ENCODE assay signal across 17 mouse cellular contexts in genomic region chr3:108423006-108423405, GRCm38 (mm10). TPM values are rescaled to one million over a fixed set of nuclear protein-coding genes. Genes with fewer than 3 reads are reported as not detected.
DNase-seq lines count a peak whose midpoint lies in the region; ATAC-seq and TF ChIP-seq lines count a peak whose summit lies in the region.
"Had no signal": no experiment of that assay in that cellular context is flagged by ENCODE, and none has a peak within 500 bp of the region (broad histone marks: within the 10 kb centered on the region; RNA-seq: fewer than 3 reads in every experiment).

No protein-coding gene starts in this region.

- no peak for TF ChIP-seq CTCF in midbrain, postnatal 0 days (IDR thresholded peaks at IDR 0.05)

- H3K27me3 ChIP-seq in embryonic facial prominence, embryonic 13.5 days: no peaks in the 10 kb centered on the region
- no peaks in the 10 kb centered on the region for H3K27me3 ChIP-seq in hindbrain, embryonic 11.5 days (ENCODE audit: control insufficient read depth, insufficient read depth, low read length)
- no peaks in the 10 kb centered on the region for H3K27me3 ChIP-seq in midbrain, postnatal 0 days (ENCODE audit: insufficient read depth, low read length)

- 35% methylated on average over 6 of the region's 6 CpGs for WGBS in embryonic facial prominence, embryonic 13.5 days
- 46% methylated on average over 6 of the region's 6 CpGs for WGBS in hindbrain, embryonic 11.5 days
- 28% methylated on average over 6 of the region's 6 CpGs for WGBS in midbrain, postnatal 0 days

- no peak overlapping the region for H3K27ac ChIP-seq in embryonic facial prominence, embryonic 13.5 days
- 0 out of 2 replicates have a peak overlapping the region, but pooled peaks have one; percentile 12 for H3K27ac ChIP-seq in hindbrain, embryonic 11.5 days (ENCODE audit: low read depth, low read length)
- no peak overlapping the region for H3K27ac ChIP-seq in midbrain, postnatal 0 days (ENCODE audit: low read depth, low read length)
- H3K27ac ChIP-seq: heart, embryonic 15.5 days; liver, embryonic 14.5 days had no signal

- H3K9ac ChIP-seq in embryonic facial prominence, embryonic 13.5 days: 0 out of 2 replicates have a peak overlapping the region, but pooled peaks have one; percentile 49
- H3K9ac ChIP-seq in hindbrain, embryonic 11.5 days (ENCODE audit: low read depth, low read length): no peak overlapping the region
- H3K9ac ChIP-seq in midbrain, postnatal 0 days (replicated peaks; ENCODE audit: low read length, poor library complexity, severe bottlenecking): no peak overlapping the region; the same call in 1 of the 2 replicates
- H3K9ac ChIP-seq: heart, embryonic 15.5 days; liver, embryonic 14.5 days had no signal

- no peaks in the 10 kb centered on the region for H3K9me3 ChIP-seq in embryonic facial prominence, embryonic 13.5 days
- no peaks in the 10 kb centered on the region for H3K9me3 ChIP-seq in hindbrain, embryonic 11.5 days (ENCODE audit: control insufficient read depth, low read length)
- H3K9me3 ChIP-seq in midbrain, postnatal 0 days (ENCODE audit: low read length): no peaks in the 10 kb centered on the region
- H3K9me3 ChIP-seq: heart, embryonic 15.5 days had no signal

- H3K4me1 ChIP-seq in embryonic facial prominence, embryonic 13.5 days: peaks cover 31% of the 10 kb centered on the region
- H3K4me1 ChIP-seq in hindbrain, embryonic 11.5 days (replicated peaks; ENCODE audit: control insufficient read depth, insufficient read depth, low read length): peaks cover 30% of the 10 kb centered on the region
- peaks cover 5% of the 10 kb centered on the region; the same call in 1 of the 2 replicates for H3K4me1 ChIP-seq in midbrain, postnatal 0 days (ENCODE audit: insufficient read depth, low read length)

- no peak for ATAC-seq in embryonic facial prominence, embryonic 13.5 days (ENCODE audit: insufficient number of reproducible peaks, insufficient read depth, low FRiP score, low TSS enrichment, low read depth)
- no peak for ATAC-seq in hindbrain, embryonic 11.5 days (ENCODE audit: low FRiP score)
- ATAC-seq in midbrain, postnatal 0 days (ENCODE audit: low FRiP score): no peak

- H3K4me3 ChIP-seq in embryonic facial prominence, embryonic 13.5 days: no peak overlapping the region
- H3K4me3 ChIP-seq in hindbrain, embryonic 11.5 days (ENCODE audit: low read depth, low read length): no peak overlapping the region
- no peak overlapping the region for H3K4me3 ChIP-seq in midbrain, postnatal 0 days (ENCODE audit: low read depth, low read length)

- peak overlapping the region; percentile 53; the same call in 1 of the 2 replicates for H3K4me2 ChIP-seq in embryonic facial prominence, embryonic 13.5 days
- H3K4me2 ChIP-seq in hindbrain, embryonic 11.5 days (replicated peaks; ENCODE audit: low read depth, low read length): no peak overlapping the region
- no peak overlapping the region for H3K4me2 ChIP-seq in midbrain, postnatal 0 days (ENCODE audit: low read depth, low read length, poor library complexity, severe bottlenecking)

- DNase-seq in layer of hippocampus, adult 9-11 months: peak; percentile 59
- DNase-seq in layer of hippocampus, postnatal 10 days (ENCODE audit: low spot score in 2 of 2): no peak
- DNase-seq in hindbrain, embryonic 11.5 days (ENCODE audit: low spot score): no peak
- DNase-seq in midbrain, postnatal 0 days (ENCODE audit: low spot score): peak; percentile 33
- DNase-seq in spleen, postnatal 10 days (ENCODE audit: low spot score in 2 of 2): no peak
- DNase-seq in right cerebral cortex, adult 2 months (ENCODE audit: low spot score in 2 of 2): no peak
- no peak for DNase-seq in spleen, postnatal 4 days (ENCODE audit: low spot score in 2 of 2)

- H3K36me3 ChIP-seq in embryonic facial prominence, embryonic 13.5 days: peaks cover 26% of the 10 kb centered on the region
- peaks cover 10% of the 10 kb centered on the region for H3K36me3 ChIP-seq in hindbrain, embryonic 11.5 days (ENCODE audit: control insufficient read depth, insufficient read depth, low read length)
- peaks cover 29% of the 10 kb centered on the region for H3K36me3 ChIP-seq in midbrain, postnatal 0 days (ENCODE audit: insufficient read depth, low read length)

RNA-seq across cellular contexts. Expression of gene Celsr2, which starts 7.7 kb away (rescaled TPM):
- 100 to 1,000 TPM; 177 to 179 TPM for total RNA-seq in layer of hippocampus, postnatal 10 days (2021)
- 9.8 and 11.5 TPM in 2 replicates for polyA plus RNA-seq in embryonic facial prominence, embryonic 13.5 days (2015; fragmentation: Nextera tagmentation; extraction: Ambion mirVana)
- 76.7 and 101 TPM in 2 replicates for polyA plus RNA-seq in hindbrain, embryonic 11.5 days (2014; fragmentation: Nextera tagmentation; extraction: Ambion mirVana)
- 68.5 and 83.4 TPM in 2 replicates for total RNA-seq in midbrain, postnatal 0 days (2014; rRNA removed)
- 19.0 and 24.4 TPM in 2 replicates for polyA plus RNA-seq in midbrain, postnatal 0 days (2015; fragmentation: Nextera tagmentation; extraction: Ambion mirVana)
- polyA plus RNA-seq: C2C12 had no signal

RNA-seq across cellular contexts. Expression of gene Sars, which starts 22.0 kb away (rescaled TPM):
- total RNA-seq in layer of hippocampus, postnatal 10 days (2021): 100 to 1,000 TPM; 215 TPM
- polyA plus RNA-seq in embryonic facial prominence, embryonic 13.5 days (2015; fragmentation: Nextera tagmentation; extraction: Ambion mirVana): 116 and 128 TPM in 2 replicates
- 181 and 206 TPM in 2 replicates for polyA plus RNA-seq in hindbrain, embryonic 11.5 days (2014; fragmentation: Nextera tagmentation; extraction: Ambion mirVana)
- 160 and 163 TPM in 2 replicates for total RNA-seq in midbrain, postnatal 0 days (2014; rRNA removed)
- 223 and 225 TPM in 2 replicates for polyA plus RNA-seq in midbrain, postnatal 0 days (2015; fragmentation: Nextera tagmentation; extraction: Ambion mirVana)

RNA-seq across cellular contexts. Expression of gene Psrc1, which starts 39.4 kb away (rescaled TPM):
- 10 to 100 TPM; 12.5 to 12.8 TPM for total RNA-seq in layer of hippocampus, postnatal 10 days (2021)
- 61.4 and 73.1 TPM in 2 replicates for polyA plus RNA-seq in embryonic facial prominence, embryonic 13.5 days (2015; fragmentation: Nextera tagmentation; extraction: Ambion mirVana)
- 48.7 and 53.5 TPM in 2 replicates for polyA plus RNA-seq in hindbrain, embryonic 11.5 days (2014; fragmentation: Nextera tagmentation; extraction: Ambion mirVana)
- total RNA-seq in midbrain, postnatal 0 days (2014; rRNA removed): 4.8 and 5.6 TPM in 2 replicates
- polyA plus RNA-seq in midbrain, postnatal 0 days (2015; fragmentation: Nextera tagmentation; extraction: Ambion mirVana): 1.8 and 3.2 TPM in 2 replicates

RNA-seq across cellular contexts. Expression of gene Mybphl, which starts 58.3 kb away (rescaled TPM):
- under 1 TPM in 1 of 2 experiments, not detected in 1; 0.36 TPM for total RNA-seq in layer of hippocampus, postnatal 10 days (2021)
- polyA plus RNA-seq in embryonic facial prominence, embryonic 13.5 days (2015; fragmentation: Nextera tagmentation; extraction: Ambion mirVana): not detected in 2 replicates
- polyA plus RNA-seq in hindbrain, embryonic 11.5 days (2014; fragmentation: Nextera tagmentation; extraction: Ambion mirVana): not detected in 2 replicates
- total RNA-seq in midbrain, postnatal 0 days (2014; rRNA removed): not detected in 2 replicates
- polyA plus RNA-seq in midbrain, postnatal 0 days (2015; fragmentation: Nextera tagmentation; extraction: Ambion mirVana): 0.13 TPM in 1 of 2 replicates, not detected in the other
- total RNA-seq: adrenal gland, postnatal 10 days; ES-E14; gastrocnemius, postnatal 4 days; monocyte, adult 5-6 weeks had no signal
- polyA plus RNA-seq: C2C12; inflammation-experienced regulatory T-cells, adult 6 months; stomach, embryonic 14.5 days had no signal

Comparison
In these comparisons a context has a peak if more than half of its experiments do, and no peak if none do; other contexts are left out.
1. DNase-seq: peak in layer of hippocampus, adult 9-11 months (single experiment) and midbrain, postnatal 0 days (single experiment); none in layer of hippocampus, postnatal 10 days (0 of 2), hindbrain, embryonic 11.5 days (single experiment), spleen, postnatal 10 days (0 of 2), right cerebral cortex, adult 2 months (0 of 2) and spleen, postnatal 4 days (0 of 2).
2. RNA of gene Psrc1, which starts 39.4 kb away (polyA plus RNA-seq): 61.4 to 73.1 TPM in embryonic facial prominence, embryonic 13.5 days and 48.7 to 53.5 TPM in hindbrain, embryonic 11.5 days; 1.8 to 3.2 TPM in midbrain, postnatal 0 days; every median in the first group is over 10 times any median in the second.